Mouse (Mus musculus): ENCODE data around the gene Dach2. TPM values are rescaled to one million over a fixed set of nuclear protein-coding genes. Genes with fewer than 3 reads are reported as not detected.

Gene Dach2
- total and polyA plus RNA-seq, 3 experiments = 0.13 TPM; not detected in 2

- Histone ChIP-seq H3K9ac (ENCODE audit: insufficient read depth, low read depth) (no peak overlapping the region), H3K4me1 (ENCODE audit: control insufficient read depth in 1 of 2, insufficient read depth in 2 of 2) (no peaks in the 10 kb centered on the region), H3K4me3 (replicated peaks in 1 of 3; ENCODE audit: low read depth in 2 of 3, low read length in 2 of 3, poor library complexity in 1 of 3) (no peak overlapping the region), H3K4me2 (ENCODE audit: insufficient read depth, low read depth, poor library complexity, severe bottlenecking) (no peak overlapping the region), H3K9me3 (replicated peaks; ENCODE audit: low read length) (no peaks in the 10 kb centered on the region), H3K36me3 (replicated peaks in 1 of 2; ENCODE audit: control insufficient read depth in 1 of 2, insufficient read depth in 1 of 2, low read length in 1 of 2) (no peaks in the 10 kb centered on the region), H3K79me2 (replicated peaks; ENCODE audit: control insufficient read depth, extremely low read depth, insufficient read depth, poor library complexity, severe bottlenecking) (no peaks in the 10 kb centered on the region), H3K27me3 (replicated peaks) (no peaks in the 10 kb centered on the region), H3K27ac (ENCODE audit: insufficient read depth, low read depth) (no peak overlapping the region)
- in situ Hi-C loops (cut with MboI; ENCODE audit: low pct_ligation_motif_present, low pct_unique_long_range_greater_than_20kb, low sequenced_read_pairs) = no loop called here
- dilution Hi-C loops (cut with MboI; ENCODE audit: extremely low pct_ligation_motif_present, extremely low pct_unique_long_range_greater_than_20kb, low sequenced_read_pairs) = no loop called here
- TF ChIP-seq KAT2A (IDR thresholded peaks at IDR 0.05; ENCODE audit: insufficient replicate concordance, low read length) = no peak
- peak; percentile 30; the same call in 1 of the 2 replicates for TF ChIP-seq EP300 (IDR thresholded peaks at IDR 0.05; ENCODE audit: low read length)
- no peak for TF ChIP-seq UBTF (IDR thresholded peaks at IDR 0.05; ENCODE audit: low read depth, low read length)
- TF ChIP-seq IRF4 (IDR thresholded peaks at IDR 0.05; ENCODE audit: low read depth, low read length) = 0 out of 2 replicates have a peak, but pooled peaks have one; percentile 5
- peak; percentile 82 for TF ChIP-seq ZNF384 (IDR thresholded peaks at IDR 0.05; ENCODE audit: low read depth, low read length)
- DNase-seq (ENCODE audit: extremely low read depth) = peak; percentile 13
These were observed 529.5 kb downstream of the Dach2 start for GRCm38 (mm10) chrX:113826810-113827209.

DNA sequence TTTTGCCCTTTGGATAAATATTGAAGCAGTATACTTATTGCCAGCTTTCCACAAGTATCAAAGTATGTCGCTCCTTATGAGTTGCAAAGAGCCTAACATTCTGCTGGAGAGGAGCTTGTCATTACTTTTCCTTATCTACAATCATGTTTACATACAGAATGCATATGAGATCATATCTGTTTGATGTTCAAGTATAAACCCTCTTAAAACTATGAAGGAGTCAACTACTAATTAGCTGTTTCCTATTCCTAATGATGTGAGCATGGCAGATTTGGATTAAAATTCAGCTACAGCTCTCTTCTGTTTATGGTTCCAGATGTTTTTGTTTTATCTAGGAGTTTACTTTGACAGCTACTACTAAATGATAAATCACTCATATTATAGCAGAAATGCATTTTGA lies 535.8 kb downstream of the Dach2 start:
- dilution Hi-C loops (cut with MboI; ENCODE audit: extremely low pct_ligation_motif_present, extremely low pct_unique_long_range_greater_than_20kb, low sequenced_read_pairs) (no loop called here), in situ Hi-C loops (cut with MboI; ENCODE audit: low pct_ligation_motif_present, low pct_unique_long_range_greater_than_20kb, low sequenced_read_pairs) (no loop called here)
- no peaks in the 10 kb centered on the region for H3K27me3 ChIP-seq (replicated peaks)
- no peak for DNase-seq (ENCODE audit: extremely low read depth)
- H3K79me2 ChIP-seq (replicated peaks; ENCODE audit: control insufficient read depth, extremely low read depth, insufficient read depth, poor library complexity, severe bottlenecking) = no peaks in the 10 kb centered on the region
- H3K27ac ChIP-seq (ENCODE audit: insufficient read depth, low read depth) = no peak overlapping the region
- H3K36me3 ChIP-seq (replicated peaks in 1 of 2; ENCODE audit: control insufficient read depth in 1 of 2, insufficient read depth in 1 of 2, low read length in 1 of 2) = no peaks in the 10 kb centered on the region
- TF ChIP-seq ETS1 (conservative IDR thresholded peaks at IDR 0.05; ENCODE audit: low read depth, low read length) (no peak), CHD2 (IDR thresholded peaks at IDR 0.05; ENCODE audit: low read length) (no peak), GABPA (IDR thresholded peaks at IDR 0.05; ENCODE audit: insufficient replicate concordance, low read depth, low read length) (no peak), TCF12 (IDR thresholded peaks at IDR 0.05; ENCODE audit: low read depth, low read length) (no peak), MEF2A (IDR thresholded peaks at IDR 0.05; ENCODE audit: borderline replicate concordance, low read depth, low read length) (no peak), MAFK (IDR thresholded peaks at IDR 0.05; ENCODE audit: insufficient replicate concordance, low read length) (no peak), PAX5 (IDR thresholded peaks at IDR 0.05; ENCODE audit: low read length) (no peak), SMC3 (IDR thresholded peaks at IDR 0.05; ENCODE audit: low read depth, low read length) (no peak), USF2 (conservative IDR thresholded peaks at IDR 0.05; ENCODE audit: low read depth, low read length) (no peak), ZC3H11A (IDR thresholded peaks at IDR 0.05; ENCODE audit: low read depth, low read length) (no peak), TBP (conservative IDR thresholded peaks at IDR 0.05; ENCODE audit: low read depth, low read length) (no peak), E2F4 (IDR thresholded peaks at IDR 0.05; ENCODE audit: insufficient replicate concordance, low read depth, low read length) (no peak), USF1 (IDR thresholded peaks at IDR 0.05; ENCODE audit: low read depth, low read length) (no peak), JUND (conservative IDR thresholded peaks at IDR 0.05; ENCODE audit: low read depth, low read length) (no peak), EP300 (IDR thresholded peaks at IDR 0.05; ENCODE audit: low read length) (no peak), SIN3A (IDR thresholded peaks at IDR 0.05; ENCODE audit: low read length) (no peak)
- no peak overlapping the region for H3K9ac ChIP-seq (ENCODE audit: insufficient read depth, low read depth)
- H3K4me2 ChIP-seq (ENCODE audit: insufficient read depth, low read depth, poor library complexity, severe bottlenecking) = no peak overlapping the region
- no peaks in the 10 kb centered on the region for H3K9me3 ChIP-seq (replicated peaks; ENCODE audit: low read length)
- no peak overlapping the region for H3K4me3 ChIP-seq (replicated peaks in 1 of 3; ENCODE audit: low read depth in 2 of 3, low read length in 2 of 3, poor library complexity in 1 of 3)
- no peaks in the 10 kb centered on the region for H3K4me1 ChIP-seq (ENCODE audit: control insufficient read depth in 1 of 2, insufficient read depth in 2 of 2)

Data from CH12.LX (cell line).